Mouse (Mus musculus): ENCODE data around the gene Cfap61. TPM values are rescaled to one million over a fixed set of nuclear protein-coding genes. Genes with fewer than 3 reads are reported as not detected.
"Not testable (repeated sequence)": the region's sequence is repeated elsewhere in the genome, so short reads cannot be mapped to it uniquely, and the experiment has no call there.

The Cfap61 gene
- polyA plus RNA-seq, 1 experiment from 2014 or later: 1.0 TPM

DNA sequence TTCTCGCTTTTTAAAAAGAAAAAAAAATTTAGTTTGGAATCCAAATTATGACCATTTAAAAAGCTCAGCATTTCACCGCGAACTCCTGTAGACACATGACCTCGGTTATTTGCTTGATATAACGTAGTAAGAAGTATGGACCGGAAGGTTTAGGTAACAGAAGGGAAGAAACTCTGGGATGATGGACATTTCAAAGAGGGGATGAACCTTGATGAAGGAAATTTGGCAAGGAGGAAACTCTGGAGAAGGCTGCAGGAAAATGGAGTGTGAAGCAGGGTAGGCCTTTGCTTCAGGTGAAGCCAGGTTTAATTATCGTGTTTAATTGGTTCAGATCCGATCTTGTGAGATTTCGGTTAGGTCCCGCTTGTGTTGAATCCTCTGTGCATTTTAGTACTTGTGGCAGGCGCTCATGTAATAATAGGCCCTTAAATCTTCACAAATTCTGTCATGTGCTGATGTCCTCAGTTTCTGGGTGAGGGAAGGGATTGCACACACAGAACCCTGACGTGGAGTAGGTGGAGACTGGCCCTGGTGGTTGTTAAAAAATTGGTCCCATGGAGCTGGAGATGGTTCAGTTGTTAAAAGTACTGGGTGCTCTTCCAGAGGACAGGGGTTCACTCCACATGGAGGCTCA, 30.5 kb upstream of the Cfap61 start:
- no peaks in the 10 kb centered on the region for H3K9me3 ChIP-seq
- peaks cover 16% of the 10 kb centered on the region for H3K36me3 ChIP-seq
- peak overlapping the region; percentile 99 for H3K27ac ChIP-seq
- H3K4me1 ChIP-seq: peaks cover 21% of the 10 kb centered on the region; the same call in 1 of the 2 replicates
- no peaks in the 10 kb centered on the region for H3K27me3 ChIP-seq (ENCODE audit: insufficient read depth, poor library complexity, severe bottlenecking)
- H3K4me3 ChIP-seq: peak overlapping the region; percentile 98
- 32% methylated on average over 12 of the region's 12 CpGs for WGBS
- no peak for DNase-seq (ENCODE audit: low spot score)

- H3K4me1 ChIP-seq: peaks cover 17% of the 10 kb centered on the region; the same call in 1 of the 2 replicates
- 78% methylated on average over 6 of the region's 6 CpGs for WGBS
- H3K27me3 ChIP-seq (ENCODE audit: insufficient read depth, poor library complexity, severe bottlenecking): no peaks in the 10 kb centered on the region
- H3K27ac ChIP-seq: no peak overlapping the region
- DNase-seq (ENCODE audit: low spot score): no peak
- no peaks in the 10 kb centered on the region for H3K9me3 ChIP-seq
- H3K4me3 ChIP-seq: no peak overlapping the region
- peaks cover 24% of the 10 kb centered on the region for H3K36me3 ChIP-seq
Measured at GRCm38 (mm10) chr2:145905156-145905555, 29.4 kb upstream of the Cfap61 start.

DNA sequence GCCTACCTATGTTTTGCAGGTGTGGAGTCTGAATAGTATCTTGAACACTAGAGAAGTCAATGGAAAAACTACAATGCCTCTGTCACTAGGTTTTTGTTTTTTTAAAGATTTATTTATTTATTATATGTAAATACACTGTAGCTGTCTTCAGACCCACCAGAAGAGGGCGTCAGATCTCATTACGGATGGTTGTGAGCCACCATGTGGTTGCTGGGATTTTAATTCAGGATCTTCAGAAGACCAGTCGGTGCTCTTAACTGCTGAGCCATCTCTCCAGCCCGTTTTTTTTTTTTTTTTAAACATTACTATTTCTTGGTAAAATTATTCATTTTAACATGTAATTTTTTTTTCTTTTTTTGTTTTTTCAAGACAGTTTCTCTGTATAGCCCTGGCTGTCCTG, 28.7 kb upstream of the Cfap61 start:
- H3K4me3 ChIP-seq; H3K9me3 ChIP-seq; DNase-seq (ENCODE audit: low spot score); H3K27ac ChIP-seq; H3K27me3 ChIP-seq (ENCODE audit: insufficient read depth, poor library complexity, severe bottlenecking): not testable (repeated sequence)
- H3K36me3 ChIP-seq: peaks cover 31% of the 10 kb centered on the region
- 48% methylated on average over 4 of the region's 4 CpGs for WGBS
- peaks cover 15% of the 10 kb centered on the region; the same call in 1 of the 2 replicates for H3K4me1 ChIP-seq

GRCm38 (mm10) chr2:145920941-145921650, 13.5 kb upstream of the Cfap61 start:
- 89% methylated on average over 8 of the region's 8 CpGs for WGBS
- no peak overlapping the region for H3K4me3 ChIP-seq
- H3K9me3 ChIP-seq: no peaks in the 10 kb centered on the region
- no peaks in the 10 kb centered on the region for H3K4me1 ChIP-seq
- no peak overlapping the region for H3K27ac ChIP-seq
- H3K36me3 ChIP-seq: peaks cover 89% of the 10 kb centered on the region
- DNase-seq (ENCODE audit: low spot score): no peak
- no peaks in the 10 kb centered on the region for H3K27me3 ChIP-seq (ENCODE audit: insufficient read depth, poor library complexity, severe bottlenecking)

DNA sequence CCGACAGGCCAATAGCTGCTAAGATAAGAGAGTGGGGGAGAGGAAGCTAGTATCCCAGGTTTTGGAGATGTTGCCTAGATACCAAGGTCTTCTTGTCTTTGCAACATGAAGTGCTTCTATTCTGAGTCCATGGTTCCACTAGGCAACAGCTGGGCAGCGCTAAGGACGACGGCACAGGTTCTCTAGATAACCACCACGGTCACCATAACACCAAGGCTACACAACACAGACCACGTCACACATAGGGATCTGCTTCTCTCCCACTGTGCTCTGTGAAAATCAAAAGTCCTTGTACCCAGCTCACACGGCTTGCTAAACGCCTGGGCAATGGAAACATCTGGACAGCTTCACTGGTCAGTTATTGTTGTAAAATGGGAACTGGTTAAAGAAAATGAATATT, 2.4 kb downstream of the Cfap61 start:
- peak overlapping the region; percentile 73 for H3K27ac ChIP-seq
- DNase-seq (ENCODE audit: low spot score): peak; percentile 82
- WGBS: 44% methylated on average over 8 of the region's 8 CpGs
- H3K9me3 ChIP-seq: no peaks in the 10 kb centered on the region
- peaks cover 14% of the 10 kb centered on the region for H3K4me1 ChIP-seq
- no peaks in the 10 kb centered on the region for H3K27me3 ChIP-seq (ENCODE audit: insufficient read depth, poor library complexity, severe bottlenecking)
- peak overlapping the region; percentile 18; the same call in 1 of the 2 replicates for H3K4me3 ChIP-seq
- H3K36me3 ChIP-seq: peaks cover 6% of the 10 kb centered on the region

GRCm38 (mm10) chr2:145941403-145941802, 6.8 kb downstream of the Cfap61 start:
- Histone ChIP-seq H3K9me3 (no peaks in the 10 kb centered on the region), H3K27ac (no peak overlapping the region), H3K27me3 (ENCODE audit: insufficient read depth, poor library complexity, severe bottlenecking) (no peaks in the 10 kb centered on the region), H3K36me3 (no peaks in the 10 kb centered on the region), H3K4me3 (no peak overlapping the region), H3K4me1 (peaks cover 5% of the 10 kb centered on the region; the same call in 1 of the 2 replicates)
- no peak for DNase-seq (ENCODE audit: low spot score)
- 58% methylated on average over 3 of the region's 3 CpGs for WGBS

DNA sequence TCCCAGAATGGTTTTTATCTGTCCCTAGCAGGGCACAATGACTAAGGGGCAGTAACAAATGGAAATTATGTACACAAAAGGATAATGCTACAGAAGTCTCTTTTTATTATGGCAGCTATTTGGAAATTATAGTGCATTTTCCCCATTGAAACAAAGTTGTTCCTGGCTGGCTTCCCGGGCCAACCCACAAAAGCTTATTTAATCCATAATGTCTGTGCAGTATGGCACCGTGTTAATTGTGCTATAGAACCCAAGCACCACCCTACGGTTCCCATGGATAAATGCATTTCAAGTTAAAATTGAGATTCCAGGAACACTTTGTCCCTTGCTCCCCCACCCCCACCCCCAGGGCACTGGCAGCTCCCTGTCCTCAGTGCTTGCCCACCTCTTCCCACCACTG, 9.7 kb downstream of the Cfap61 start:
- no peak for DNase-seq (ENCODE audit: low spot score)
- WGBS: 87% methylated on average over 3 of the region's 3 CpGs

GRCm38 (mm10) chr2:145948402-145948954, 13.9 kb downstream of the Cfap61 start:
- H3K36me3 ChIP-seq: no peaks in the 10 kb centered on the region
- no peak overlapping the region for H3K27ac ChIP-seq
- no peak for DNase-seq (ENCODE audit: low spot score)
- H3K27me3 ChIP-seq (ENCODE audit: insufficient read depth, poor library complexity, severe bottlenecking): no peaks in the 10 kb centered on the region
- H3K4me1 ChIP-seq: peaks cover 12% of the 10 kb centered on the region; the same call in 1 of the 2 replicates
- no peaks in the 10 kb centered on the region for H3K9me3 ChIP-seq
- WGBS: 74% methylated on average over 7 of the region's 7 CpGs
- no peak overlapping the region for H3K4me3 ChIP-seq

More for the DNA sequence above, 9.7 kb downstream of the Cfap61 start:
- Histone ChIP-seq H3K4me1 (peaks cover 3% of the 10 kb centered on the region; the same call in 1 of the 2 replicates), H3K9me3 (no peaks in the 10 kb centered on the region), H3K27me3 (ENCODE audit: insufficient read depth, poor library complexity, severe bottlenecking) (no peaks in the 10 kb centered on the region), H3K27ac (no peak overlapping the region), H3K36me3 (no peaks in the 10 kb centered on the region), H3K4me3 (no peak overlapping the region)

GRCm38 (mm10) chr2:145949475-145950068, 15.0 kb downstream of the Cfap61 start:
- no peaks in the 10 kb centered on the region for H3K27me3 ChIP-seq (ENCODE audit: insufficient read depth, poor library complexity, severe bottlenecking)
- H3K9me3 ChIP-seq: no peaks in the 10 kb centered on the region
- no peaks in the 10 kb centered on the region for H3K36me3 ChIP-seq
- peaks cover 12% of the 10 kb centered on the region; the same call in 1 of the 2 replicates for H3K4me1 ChIP-seq
- WGBS: 68% methylated on average over 11 of the region's 11 CpGs
- no peak overlapping the region for H3K4me3 ChIP-seq
- no peak overlapping the region for H3K27ac ChIP-seq
- DNase-seq (ENCODE audit: low spot score): no peak

- 63% methylated on average over 10 of the region's 10 CpGs for WGBS
- Histone ChIP-seq H3K36me3 (no peaks in the 10 kb centered on the region), H3K9me3 (no peaks in the 10 kb centered on the region), H3K27me3 (ENCODE audit: insufficient read depth, poor library complexity, severe bottlenecking) (no peaks in the 10 kb centered on the region), H3K27ac (no peak overlapping the region), H3K4me1 (peaks cover 12% of the 10 kb centered on the region; the same call in 1 of the 2 replicates), H3K4me3 (no peak overlapping the region)
- DNase-seq (ENCODE audit: low spot score): no peak
Measured at GRCm38 (mm10) chr2:145950239-145950638, 15.7 kb downstream of the Cfap61 start.

GRCm38 (mm10) chr2:145952726-145953125, 18.1 kb downstream of the Cfap61 start:
- no peak for DNase-seq (ENCODE audit: low spot score)
- Histone ChIP-seq H3K9me3 (no peaks in the 10 kb centered on the region), H3K27me3 (ENCODE audit: insufficient read depth, poor library complexity, severe bottlenecking) (no peaks in the 10 kb centered on the region), H3K4me3 (no peak overlapping the region), H3K4me1 (peaks cover 12% of the 10 kb centered on the region; the same call in 1 of the 2 replicates), H3K36me3 (no peaks in the 10 kb centered on the region), H3K27ac (no peak overlapping the region)
- WGBS: 84% methylated on average over 5 of the region's 5 CpGs

DNA sequence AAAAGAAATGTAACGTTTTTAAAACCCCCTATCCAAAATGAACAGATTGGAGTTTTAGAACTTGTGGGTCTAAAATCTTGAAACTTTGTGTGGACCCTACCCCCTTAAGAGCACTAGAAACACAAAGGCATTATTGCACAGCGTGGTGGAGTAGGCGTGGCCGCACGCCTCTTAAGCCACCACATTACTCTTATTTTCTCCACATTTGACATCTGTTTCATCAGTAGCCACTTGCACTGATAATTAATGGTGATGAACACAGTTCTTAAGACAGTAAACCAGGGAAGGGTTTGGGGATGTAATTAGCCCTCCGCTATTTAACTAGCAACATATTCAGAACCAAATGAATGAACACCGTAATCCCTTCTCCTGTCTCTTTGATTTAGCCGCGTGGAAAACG, 21.3 kb downstream of the Cfap61 start:
- Histone ChIP-seq H3K4me3 (no peak overlapping the region), H3K27ac (no peak overlapping the region), H3K27me3 (ENCODE audit: insufficient read depth, poor library complexity, severe bottlenecking) (no peaks in the 10 kb centered on the region), H3K4me1 (no peaks in the 10 kb centered on the region), H3K9me3 (no peaks in the 10 kb centered on the region), H3K36me3 (no peaks in the 10 kb centered on the region)
- no peak for DNase-seq (ENCODE audit: low spot score)
- 88% methylated on average over 10 of the region's 10 CpGs for WGBS

GRCm38 (mm10) chr2:145956318-145956717, 21.7 kb downstream of the Cfap61 start:
- no peak overlapping the region for H3K4me3 ChIP-seq
- WGBS: 87% methylated on average over 5 of the region's 5 CpGs
- no peaks in the 10 kb centered on the region for H3K36me3 ChIP-seq

More at GRCm38 (mm10) chr2:145956318-145956717, 21.7 kb downstream of the Cfap61 start:
- H3K4me1 ChIP-seq: no peaks in the 10 kb centered on the region
- no peak overlapping the region for H3K27ac ChIP-seq
- no peaks in the 10 kb centered on the region for H3K27me3 ChIP-seq (ENCODE audit: insufficient read depth, poor library complexity, severe bottlenecking)
- H3K9me3 ChIP-seq: no peaks in the 10 kb centered on the region
- DNase-seq (ENCODE audit: low spot score): no peak

All from heart, embryonic 10.5 days (tissue).